Mouse (Mus musculus): ENCODE results near the gene Gm3448. TPM values are rescaled to one million over a fixed set of nuclear protein-coding genes. Genes with fewer than 3 reads are reported as not detected.

Gm3448 gene
- polyA plus RNA-seq, 2 experiments: 2.1 to 2.6 TPM

DNA sequence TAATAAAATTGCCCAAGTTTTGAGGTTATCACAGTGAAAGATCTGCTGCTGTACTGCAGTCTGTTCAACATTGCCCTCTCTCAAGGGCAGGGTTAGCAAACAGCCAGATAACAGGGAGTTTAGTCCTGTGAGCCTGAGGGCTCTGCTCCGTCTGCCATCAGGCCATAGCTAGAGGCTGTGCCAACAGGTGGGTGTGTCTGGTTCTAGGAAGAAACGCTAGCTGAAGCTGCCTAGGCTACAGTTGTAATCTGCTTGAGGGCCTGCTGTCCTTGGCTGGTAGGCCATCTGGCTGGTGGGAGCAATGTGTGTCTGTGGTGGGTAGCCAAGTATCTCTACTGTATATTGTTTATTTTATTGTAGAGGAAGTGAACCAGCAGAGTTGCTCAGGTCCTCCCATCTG lies 36.2 kb upstream of the Gm3448 start:
- ATAC-seq (ENCODE audit: low FRiP score, low read depth): no peak
- no peak for DNase-seq (ENCODE audit: low spot score)
- Histone ChIP-seq H3K4me3 (replicated peaks; ENCODE audit: low read length) (no peak overlapping the region), H3K36me3 (ENCODE audit: control insufficient read depth, insufficient read depth, low read length) (no peaks in the 10 kb centered on the region), H3K9ac (ENCODE audit: low read depth, low read length, severe bottlenecking) (no peak overlapping the region), H3K9me3 (ENCODE audit: control insufficient read depth, low read length) (no peaks in the 10 kb centered on the region), H3K27ac (replicated peaks; ENCODE audit: low read depth, low read length) (no peak overlapping the region), H3K4me1 (ENCODE audit: control insufficient read depth, insufficient read depth, low read length) (no peaks in the 10 kb centered on the region), H3K4me2 (replicated peaks; ENCODE audit: low read depth, low read length, severe bottlenecking) (no peak overlapping the region), H3K27me3 (ENCODE audit: control insufficient read depth, insufficient read depth, low read length) (no peaks in the 10 kb centered on the region)
- no peak for TF ChIP-seq POLR2A (IDR thresholded peaks at IDR 0.05; ENCODE audit: borderline replicate concordance, extremely low read depth, insufficient read depth, insufficient read length)
- WGBS: 43% methylated on average over 2 of the region's 2 CpGs

GRCm38 (mm10) chr17:15075033-15075432 lies 33.7 kb upstream of the Gm3448 start:
- no peak for TF ChIP-seq POLR2A (IDR thresholded peaks at IDR 0.05; ENCODE audit: borderline replicate concordance, extremely low read depth, insufficient read depth, insufficient read length)
- Histone ChIP-seq H3K9ac (ENCODE audit: low read depth, low read length, severe bottlenecking) (no peak overlapping the region), H3K4me3 (replicated peaks; ENCODE audit: low read length) (no peak overlapping the region), H3K27ac (replicated peaks; ENCODE audit: low read depth, low read length) (no peak overlapping the region), H3K9me3 (ENCODE audit: control insufficient read depth, low read length) (no peaks in the 10 kb centered on the region), H3K36me3 (ENCODE audit: control insufficient read depth, insufficient read depth, low read length) (no peaks in the 10 kb centered on the region), H3K4me2 (replicated peaks; ENCODE audit: low read depth, low read length, severe bottlenecking) (no peak overlapping the region), H3K27me3 (ENCODE audit: control insufficient read depth, insufficient read depth, low read length) (no peaks in the 10 kb centered on the region), H3K4me1 (ENCODE audit: control insufficient read depth, insufficient read depth, low read length) (no peaks in the 10 kb centered on the region)
- 76% methylated on average over 8 of the region's 8 CpGs for WGBS
- ATAC-seq (ENCODE audit: low FRiP score, low read depth) (no peak), DNase-seq (ENCODE audit: low spot score) (no peak)

GRCm38 (mm10) chr17:15072211-15072610 lies 30.9 kb upstream of the Gm3448 start:
- WGBS: 82% methylated on average over 2 of the region's 2 CpGs
- no peaks in the 10 kb centered on the region for H3K36me3 ChIP-seq (ENCODE audit: control insufficient read depth, insufficient read depth, low read length)
- no peak for ATAC-seq (ENCODE audit: low FRiP score, low read depth)

GRCm38 (mm10) chr17:15069124-15069523 lies 27.8 kb upstream of the Gm3448 start:
- H3K4me2 ChIP-seq (replicated peaks; ENCODE audit: low read depth, low read length, severe bottlenecking): no peak overlapping the region
- WGBS: 51% methylated on average over 2 of the region's 2 CpGs
- DNase-seq (ENCODE audit: low spot score) (no peak), ATAC-seq (ENCODE audit: low FRiP score, low read depth) (no peak)
- no peaks in the 10 kb centered on the region for H3K9me3 ChIP-seq (ENCODE audit: control insufficient read depth, low read length)
- H3K27me3 ChIP-seq (ENCODE audit: control insufficient read depth, insufficient read depth, low read length): no peaks in the 10 kb centered on the region
- no peak overlapping the region for H3K9ac ChIP-seq (ENCODE audit: low read depth, low read length, severe bottlenecking)
- no peaks in the 10 kb centered on the region for H3K36me3 ChIP-seq (ENCODE audit: control insufficient read depth, insufficient read depth, low read length)
- no peak overlapping the region for H3K4me3 ChIP-seq (replicated peaks; ENCODE audit: low read length)
- TF ChIP-seq POLR2A (IDR thresholded peaks at IDR 0.05; ENCODE audit: borderline replicate concordance, extremely low read depth, insufficient read depth, insufficient read length): no peak
- H3K27ac ChIP-seq (replicated peaks; ENCODE audit: low read depth, low read length): no peak overlapping the region
- H3K4me1 ChIP-seq (ENCODE audit: control insufficient read depth, insufficient read depth, low read length): peaks cover 5% of the 10 kb centered on the region

More at GRCm38 (mm10) chr17:15072211-15072610, 30.9 kb upstream of the Gm3448 start:
- no peak overlapping the region for H3K4me2 ChIP-seq (replicated peaks; ENCODE audit: low read depth, low read length, severe bottlenecking)
- no peak for DNase-seq (ENCODE audit: low spot score)
- no peak for TF ChIP-seq POLR2A (IDR thresholded peaks at IDR 0.05; ENCODE audit: borderline replicate concordance, extremely low read depth, insufficient read depth, insufficient read length)
- no peak overlapping the region for H3K4me3 ChIP-seq (replicated peaks; ENCODE audit: low read length)
- H3K9ac ChIP-seq (ENCODE audit: low read depth, low read length, severe bottlenecking): no peak overlapping the region
- H3K4me1 ChIP-seq (ENCODE audit: control insufficient read depth, insufficient read depth, low read length): no peaks in the 10 kb centered on the region
- H3K27ac ChIP-seq (replicated peaks; ENCODE audit: low read depth, low read length): no peak overlapping the region
- H3K27me3 ChIP-seq (ENCODE audit: control insufficient read depth, insufficient read depth, low read length): no peaks in the 10 kb centered on the region
- H3K9me3 ChIP-seq (ENCODE audit: control insufficient read depth, low read length): no peaks in the 10 kb centered on the region

DNA sequence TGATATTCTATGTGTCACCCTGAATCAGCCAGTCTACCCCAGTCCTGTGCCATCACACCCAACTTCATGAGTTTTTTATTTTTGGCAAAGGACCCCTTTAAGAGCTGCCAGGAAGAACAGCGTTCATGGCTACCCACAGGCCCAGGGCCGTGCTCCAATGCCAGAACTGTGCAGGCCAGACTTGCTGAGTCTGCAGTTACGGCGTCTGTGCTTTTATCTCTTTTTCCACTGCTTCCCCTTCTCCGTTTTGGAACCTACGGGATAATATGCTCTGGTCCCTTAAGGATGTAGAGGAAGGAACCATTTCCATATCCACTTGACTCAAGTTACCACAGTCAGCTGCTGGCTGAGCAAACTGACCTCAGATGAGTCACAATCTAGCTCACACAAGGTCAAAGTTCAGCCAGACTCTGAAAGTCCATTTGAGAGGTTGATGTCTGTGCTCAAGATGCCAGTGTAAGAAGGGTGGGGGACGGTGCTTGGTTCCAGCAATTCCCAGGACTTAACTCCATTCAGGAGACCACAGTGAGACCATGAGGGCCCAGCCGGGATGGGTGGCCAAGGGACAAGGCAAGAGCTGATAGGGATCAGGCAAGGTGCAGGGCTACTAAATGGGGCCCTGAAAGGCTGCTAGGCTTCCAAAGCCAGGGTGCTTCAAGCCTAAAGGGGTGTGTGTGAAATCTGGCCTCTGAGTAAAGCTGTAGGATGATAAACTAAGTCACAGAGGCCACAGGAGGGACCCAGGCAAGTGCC lies 26.9 kb upstream of the Gm3448 start:
- Histone ChIP-seq H3K36me3 (ENCODE audit: control insufficient read depth, insufficient read depth, low read length) (no peaks in the 10 kb centered on the region), H3K9ac (ENCODE audit: low read depth, low read length, severe bottlenecking) (no peak overlapping the region), H3K4me1 (ENCODE audit: control insufficient read depth, insufficient read depth, low read length) (peaks cover 5% of the 10 kb centered on the region), H3K4me3 (replicated peaks; ENCODE audit: low read length) (no peak overlapping the region), H3K27me3 (ENCODE audit: control insufficient read depth, insufficient read depth, low read length) (no peaks in the 10 kb centered on the region), H3K9me3 (ENCODE audit: control insufficient read depth, low read length) (no peaks in the 10 kb centered on the region), H3K4me2 (replicated peaks; ENCODE audit: low read depth, low read length, severe bottlenecking) (no peak overlapping the region), H3K27ac (replicated peaks; ENCODE audit: low read depth, low read length) (no peak overlapping the region)
- no peak for TF ChIP-seq POLR2A (IDR thresholded peaks at IDR 0.05; ENCODE audit: borderline replicate concordance, extremely low read depth, insufficient read depth, insufficient read length)
- no peak for ATAC-seq (ENCODE audit: low FRiP score, low read depth)
- DNase-seq (ENCODE audit: low spot score): no peak
- WGBS: 58% methylated on average over 8 of the region's 8 CpGs

All from limb, embryonic 14.5 days (tissue).